ENCODE assay signal across 18 mouse cellular contexts in the genomic region with DNA sequence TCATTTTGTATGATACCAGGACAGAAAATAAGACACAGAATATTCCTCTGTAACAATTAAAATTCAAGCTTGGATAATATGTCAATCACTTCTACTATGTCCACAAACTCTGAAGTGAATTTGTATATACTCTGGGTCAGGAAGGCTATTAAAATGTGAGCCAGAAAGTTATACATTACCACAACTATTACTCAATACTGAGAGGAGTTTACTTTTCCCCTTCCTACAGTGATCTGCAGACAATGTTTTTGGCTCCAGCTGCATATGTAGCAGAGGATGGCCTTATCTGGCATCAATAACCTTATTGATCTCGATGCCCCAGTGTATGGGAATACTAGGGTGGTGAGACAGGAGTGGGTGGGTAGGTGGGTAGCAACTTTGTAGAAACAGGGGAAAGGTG.
DNase-seq lines count a peak whose midpoint lies in the region; ATAC-seq and TF ChIP-seq lines count a peak whose summit lies in the region.
"Had no signal": no experiment of that assay in that cellular context is flagged by ENCODE, and none has a peak within 500 bp of the region (broad histone marks: within the 10 kb centered on the region; RNA-seq: fewer than 3 reads in every experiment).

No protein-coding gene starts in this region.

- no peaks in the 10 kb centered on the region for H3K36me3 ChIP-seq in liver, embryonic 11.5 days (ENCODE audit: control insufficient read depth, insufficient read depth, low read length)
- H3K36me3 ChIP-seq in liver, embryonic 12.5 days: no peaks in the 10 kb centered on the region
- no peaks in the 10 kb centered on the region for H3K36me3 ChIP-seq in liver, embryonic 15.5 days (replicated peaks)
- no peaks in the 10 kb centered on the region for H3K36me3 ChIP-seq in liver, postnatal 0 days (replicated peaks; ENCODE audit: insufficient read depth, low read length)
- H3K36me3 ChIP-seq: embryonic facial prominence, embryonic 10.5 days; embryonic facial prominence, embryonic 12.5 days; forebrain, embryonic 15.5 days had no signal

- H3K4me3 ChIP-seq in liver, embryonic 11.5 days (ENCODE audit: low read depth, low read length): no peak overlapping the region
- H3K4me3 ChIP-seq in liver, embryonic 12.5 days: no peak overlapping the region
- no peak overlapping the region for H3K4me3 ChIP-seq in liver, embryonic 15.5 days (replicated peaks)
- H3K4me3 ChIP-seq in liver, postnatal 0 days (ENCODE audit: low read depth, low read length): no peak overlapping the region
- H3K4me3 ChIP-seq: embryonic facial prominence, embryonic 10.5 days; embryonic facial prominence, embryonic 12.5 days; forebrain, embryonic 13.5 days; forebrain, embryonic 15.5 days had no signal

- 0 out of 2 replicates have a peak, but pooled peaks have one; percentile 7 for ATAC-seq in liver, embryonic 11.5 days (replicated peaks; ENCODE audit: low FRiP score)
- no peak for ATAC-seq in liver, embryonic 12.5 days
- ATAC-seq in liver, embryonic 15.5 days (ENCODE audit: insufficient read depth): 0 out of 2 replicates have a peak, but pooled peaks have one; percentile 22
- peak; percentile 72 for ATAC-seq in liver, postnatal 0 days
- ATAC-seq: forebrain, embryonic 13.5 days; forebrain, embryonic 15.5 days had no signal

- H3K9ac ChIP-seq in liver, embryonic 11.5 days (ENCODE audit: low read depth, low read length): no peak overlapping the region
- no peak overlapping the region for H3K9ac ChIP-seq in liver, embryonic 12.5 days
- H3K9ac ChIP-seq in liver, embryonic 15.5 days: no peak overlapping the region
- H3K9ac ChIP-seq in liver, postnatal 0 days (replicated peaks): no peak overlapping the region
- H3K9ac ChIP-seq: embryonic facial prominence, embryonic 12.5 days; forebrain, embryonic 13.5 days; forebrain, embryonic 15.5 days had no signal

- 47% methylated on average over 1 of the region's 1 CpGs for WGBS in liver, embryonic 11.5 days
- WGBS in liver, embryonic 12.5 days (ENCODE audit: insufficient replicate concordance): 45% methylated on average over 1 of the region's 1 CpGs
- WGBS in liver, embryonic 15.5 days (ENCODE audit: insufficient replicate concordance): 22% methylated on average over 1 of the region's 1 CpGs
- WGBS in liver, postnatal 0 days (ENCODE audit: insufficient replicate concordance): 36% methylated on average over 1 of the region's 1 CpGs

- no peaks in the 10 kb centered on the region for H3K4me1 ChIP-seq in liver, embryonic 11.5 days (replicated peaks; ENCODE audit: control insufficient read depth, insufficient read depth, low read length)
- no peaks in the 10 kb centered on the region for H3K4me1 ChIP-seq in liver, embryonic 12.5 days
- no peaks in the 10 kb centered on the region for H3K4me1 ChIP-seq in liver, embryonic 15.5 days (replicated peaks)
- no peaks in the 10 kb centered on the region for H3K4me1 ChIP-seq in liver, postnatal 0 days (ENCODE audit: insufficient read depth)
- H3K4me1 ChIP-seq: embryonic facial prominence, embryonic 10.5 days; embryonic facial prominence, embryonic 12.5 days; forebrain, embryonic 13.5 days; forebrain, embryonic 15.5 days had no signal

- no peaks in the 10 kb centered on the region for H3K9me3 ChIP-seq in liver, embryonic 11.5 days (ENCODE audit: control insufficient read depth, low read length)
- H3K9me3 ChIP-seq in liver, embryonic 12.5 days (replicated peaks): no peaks in the 10 kb centered on the region
- no peaks in the 10 kb centered on the region for H3K9me3 ChIP-seq in liver, embryonic 15.5 days (replicated peaks)
- no peaks in the 10 kb centered on the region for H3K9me3 ChIP-seq in liver, postnatal 0 days (ENCODE audit: low read length)
- H3K9me3 ChIP-seq: embryonic facial prominence, embryonic 10.5 days; embryonic facial prominence, embryonic 12.5 days; forebrain, embryonic 13.5 days; forebrain, embryonic 15.5 days had no signal

- H3K27ac ChIP-seq in liver, embryonic 11.5 days (ENCODE audit: low read depth, low read length): no peak overlapping the region
- no peak overlapping the region for H3K27ac ChIP-seq in liver, embryonic 12.5 days
- H3K27ac ChIP-seq in liver, embryonic 15.5 days (replicated peaks): no peak overlapping the region
- no peak overlapping the region for H3K27ac ChIP-seq in liver, postnatal 0 days (ENCODE audit: low read depth)
- H3K27ac ChIP-seq: embryonic facial prominence, embryonic 10.5 days; embryonic facial prominence, embryonic 12.5 days; forebrain, embryonic 13.5 days; forebrain, embryonic 15.5 days had no signal

- no peaks in the 10 kb centered on the region for H3K27me3 ChIP-seq in liver, embryonic 11.5 days (replicated peaks; ENCODE audit: control insufficient read depth, insufficient read depth, low read length)
- no peaks in the 10 kb centered on the region for H3K27me3 ChIP-seq in liver, embryonic 12.5 days (replicated peaks)
- no peaks in the 10 kb centered on the region for H3K27me3 ChIP-seq in liver, embryonic 15.5 days
- no peaks in the 10 kb centered on the region for H3K27me3 ChIP-seq in liver, postnatal 0 days (ENCODE audit: insufficient read depth, low read length)
- H3K27me3 ChIP-seq: embryonic facial prominence, embryonic 12.5 days; forebrain, embryonic 13.5 days; forebrain, embryonic 15.5 days had no signal

- DNase-seq in liver, embryonic 11.5 days (ENCODE audit: low spot score): no peak
- no peak for DNase-seq in liver, postnatal 0 days
- DNase-seq in left cerebral cortex, adult 11 months (ENCODE audit: low spot score): no peak
- DNase-seq in layer of hippocampus, adult 11-12 months (ENCODE audit: low spot score): no peak
- DNase-seq: adrenal gland, adult 2 months; adrenal gland, postnatal 10 days; adrenal gland, postnatal 25 days; cerebellum, adult 11-12 months; cerebellum, adult 2 months; cerebellum, adult 9-10 months; cerebellum, postnatal 10 days; cerebellum, postnatal 25 days had no signal

- no peak for TF ChIP-seq EP300 in liver, postnatal 0 days (IDR thresholded peaks at IDR 0.05; ENCODE audit: low read depth)

- no peak for TF ChIP-seq CTCF in liver, postnatal 0 days (IDR thresholded peaks at IDR 0.05; ENCODE audit: low read depth)

- H3K4me2 ChIP-seq in liver, embryonic 11.5 days: no peak overlapping the region
- H3K4me2 ChIP-seq in liver, embryonic 12.5 days: no peak overlapping the region
- no peak overlapping the region for H3K4me2 ChIP-seq in liver, embryonic 15.5 days
- H3K4me2 ChIP-seq in liver, postnatal 0 days (ENCODE audit: low read depth, low read length): no peak overlapping the region
- H3K4me2 ChIP-seq: embryonic facial prominence, embryonic 12.5 days; forebrain, embryonic 13.5 days; forebrain, embryonic 15.5 days had no signal
